Comparison of ENCODE assay signal across 16 mouse cellular contexts in genomic region chr11:68199103-68199502, GRCm38 (mm10).
DNase-seq lines count a peak whose midpoint lies in the region; ATAC-seq lines count a peak whose summit lies in the region.
"Had no signal": no experiment of that assay in that cellular context is flagged by ENCODE, and none has a peak within 500 bp of the region (broad histone marks: within the 10 kb centered on the region; RNA-seq: fewer than 3 reads in every experiment).

No protein-coding gene starts in this region.

- no peak overlapping the region for H3K9ac ChIP-seq in kidney, embryonic 15.5 days
- H3K9ac ChIP-seq in hindbrain, embryonic 11.5 days (ENCODE audit: low read depth, low read length) = no peak overlapping the region
- H3K9ac ChIP-seq: forebrain, embryonic 13.5 days; heart, embryonic 13.5 days; hindbrain, embryonic 13.5 days; midbrain, embryonic 15.5 days had no signal

- peak overlapping the region; percentile 69 for H3K27ac ChIP-seq in kidney, embryonic 15.5 days
- peak overlapping the region; percentile 7; the same call in 1 of the 2 replicates for H3K27ac ChIP-seq in limb, embryonic 10.5 days
- no peak overlapping the region for H3K27ac ChIP-seq in hindbrain, embryonic 11.5 days (ENCODE audit: low read depth, low read length)
- H3K27ac ChIP-seq: forebrain, embryonic 13.5 days; heart, embryonic 13.5 days; hindbrain, embryonic 13.5 days; layer of hippocampus, adult 2 months; midbrain, embryonic 15.5 days had no signal

- WGBS in kidney, embryonic 15.5 days = 56% methylated on average over 8 of the region's 8 CpGs
- WGBS in limb, embryonic 10.5 days = 73% methylated on average over 8 of the region's 8 CpGs
- WGBS in hindbrain, embryonic 11.5 days = 61% methylated on average over 8 of the region's 8 CpGs

- H3K4me1 ChIP-seq in kidney, embryonic 15.5 days = peaks cover 76% of the 10 kb centered on the region
- peaks cover 96% of the 10 kb centered on the region for H3K4me1 ChIP-seq in limb, embryonic 10.5 days
- peaks cover 3% of the 10 kb centered on the region for H3K4me1 ChIP-seq in hindbrain, embryonic 11.5 days (replicated peaks; ENCODE audit: control insufficient read depth, insufficient read depth, low read length)

- H3K4me2 ChIP-seq in kidney, embryonic 15.5 days = no peak overlapping the region
- H3K4me2 ChIP-seq in hindbrain, embryonic 11.5 days (replicated peaks; ENCODE audit: low read depth, low read length) = no peak overlapping the region
- H3K4me2 ChIP-seq: forebrain, embryonic 13.5 days; heart, embryonic 13.5 days; hindbrain, embryonic 13.5 days; liver, embryonic 11.5 days; midbrain, embryonic 15.5 days had no signal

- intact Hi-C loops in left cerebral cortex, postnatal 36 days (cut with DNase I) = loop anchor here (10.0 kb wide), 1 partner anchor 194 kb away; no protein-coding TSS in a partner anchor

- DNase-seq in kidney, postnatal 36 days = no peak
- DNase-seq in CD4-positive, CD25-positive, alpha-beta regulatory T cell, adult 2 months (ENCODE audit: low read depth, low spot score) = peak; percentile 86
- DNase-seq in limb, embryonic 10.5 days (ENCODE audit: low spot score) = no peak
- DNase-seq in thymus, adult 18-20 months = peak; percentile 81 to 89
- DNase-seq in layer of hippocampus, adult 9-10 months (ENCODE audit: low spot score) = no peak
- no peak for DNase-seq in hindbrain, embryonic 11.5 days (ENCODE audit: low spot score)
- DNase-seq in left cerebral cortex, postnatal 36 days (ENCODE audit: low spot score in 2 of 2) = no peak
- DNase-seq: cerebellum, adult 11-12 months; gastrocnemius, postnatal 14 days had no signal

- H3K27me3 ChIP-seq in kidney, embryonic 15.5 days = no peaks in the 10 kb centered on the region
- H3K27me3 ChIP-seq in limb, embryonic 10.5 days (ENCODE audit: low read depth, poor library complexity, severe bottlenecking) = no peaks in the 10 kb centered on the region
- H3K27me3 ChIP-seq in hindbrain, embryonic 11.5 days (ENCODE audit: control insufficient read depth, insufficient read depth, low read length) = no peaks in the 10 kb centered on the region
- H3K27me3 ChIP-seq: forebrain, embryonic 13.5 days; heart, embryonic 13.5 days; hindbrain, embryonic 13.5 days; midbrain, embryonic 15.5 days had no signal

- H3K36me3 ChIP-seq in kidney, embryonic 15.5 days = no peaks in the 10 kb centered on the region
- no peaks in the 10 kb centered on the region for H3K36me3 ChIP-seq in limb, embryonic 10.5 days
- H3K36me3 ChIP-seq in hindbrain, embryonic 11.5 days (ENCODE audit: control insufficient read depth, insufficient read depth, low read length) = no peaks in the 10 kb centered on the region
- H3K36me3 ChIP-seq: heart, embryonic 13.5 days; hindbrain, embryonic 13.5 days; midbrain, embryonic 15.5 days had no signal

- H3K4me3 ChIP-seq in kidney, embryonic 15.5 days (replicated peaks) = no peak overlapping the region
- H3K4me3 ChIP-seq in limb, embryonic 10.5 days = no peak overlapping the region
- no peak overlapping the region for H3K4me3 ChIP-seq in hindbrain, embryonic 11.5 days (ENCODE audit: low read depth, low read length)
- H3K4me3 ChIP-seq: forebrain, embryonic 13.5 days; heart, embryonic 13.5 days; hindbrain, embryonic 13.5 days; layer of hippocampus, adult 2 months; midbrain, embryonic 15.5 days had no signal

- no peaks in the 10 kb centered on the region for H3K9me3 ChIP-seq in kidney, embryonic 15.5 days (replicated peaks)
- no peaks in the 10 kb centered on the region for H3K9me3 ChIP-seq in limb, embryonic 10.5 days (replicated peaks)
- H3K9me3 ChIP-seq in hindbrain, embryonic 11.5 days (ENCODE audit: control insufficient read depth, low read length) = no peaks in the 10 kb centered on the region
- H3K9me3 ChIP-seq: forebrain, embryonic 13.5 days; heart, embryonic 13.5 days; hindbrain, embryonic 13.5 days; midbrain, embryonic 15.5 days had no signal

- no peak for ATAC-seq in kidney, embryonic 15.5 days (replicated peaks; ENCODE audit: low FRiP score)
- no peak for ATAC-seq in hindbrain, embryonic 11.5 days (ENCODE audit: low FRiP score)
- ATAC-seq: forebrain, embryonic 13.5 days; midbrain, embryonic 15.5 days had no signal

Comparison
In these comparisons a context has a peak if more than half of its experiments do, and no peak if none do; other contexts are left out.
1. DNase-seq: peak in CD4-positive, CD25-positive, alpha-beta regulatory T cell, adult 2 months (single experiment) and thymus, adult 18-20 months (2 of 2); none in kidney, postnatal 36 days (0 of 2), limb, embryonic 10.5 days (single experiment), layer of hippocampus, adult 9-10 months (single experiment), hindbrain, embryonic 11.5 days (single experiment) and left cerebral cortex, postnatal 36 days (0 of 2).